Mouse (Mus musculus) left cerebral cortex, adult 18-20 months (tissue): ENCODE data around the gene Osmr. TPM values are rescaled to one million over a fixed set of nuclear protein-coding genes. Genes with fewer than 3 reads are reported as not detected.
A peak's percentile ranks its signal among the peaks of the same experiment; 100 is the strongest.

Experiments
- DNase-seq, 2 experiments: peaks; one replicate each; pipeline ENCODE4 v3.0.0; 2021 to 2022; ENCODE audit warnings: low spot score in 2 of 2, mixed read lengths in 1 of 2
- long read RNA-seq, 2 experiments: library from polyadenylated mRNA; stranded (forward); transcript quantifications; one replicate each; pipeline ENCODE4 v2.0.0; 2021
- total RNA-seq, 2 experiments: library from RNA; stranded (reverse); gene quantifications; 2 replicates each; pipeline ENCODE4 v1.2.3; 2021

The Osmr gene
- total RNA-seq = 1 to 10 TPM; 2.4 to 3.3 TPM
- long read RNA-seq, experiment 1, full-length matches to known transcripts = 1 of 1 reads
- long read RNA-seq, experiment 1, partial matches to known transcripts = 0 of 1 reads
- long read RNA-seq, experiment 1, other reads (novel, unspliced or antisense) = 0 of 1 reads
- long read RNA-seq, experiment 2 = 0 reads

DNA sequence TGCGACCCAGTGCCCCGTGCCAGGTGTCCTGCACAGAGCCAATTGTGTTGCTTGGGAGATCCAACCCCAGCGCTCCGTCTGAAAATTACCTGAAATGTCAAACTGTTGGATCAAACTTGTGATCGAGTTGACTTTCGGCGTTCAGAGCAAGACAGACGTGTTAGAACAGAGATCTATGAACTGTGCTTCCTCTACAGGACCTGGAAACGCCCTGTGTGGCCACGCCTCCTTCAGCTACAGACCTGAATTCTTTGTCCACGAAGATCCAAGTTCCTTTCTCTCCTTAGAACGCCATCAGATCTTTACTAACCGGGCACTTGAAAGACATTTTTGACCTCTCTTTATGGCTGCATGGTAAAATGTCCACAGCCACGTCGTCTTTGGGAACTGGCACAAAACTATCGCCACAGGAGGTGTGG, at the start of gene Osmr:
Gene Osmr (minus strand): TSS at position 369 of the 419 bp plus-strand sequence.
- DNase-seq = no peak

DNA sequence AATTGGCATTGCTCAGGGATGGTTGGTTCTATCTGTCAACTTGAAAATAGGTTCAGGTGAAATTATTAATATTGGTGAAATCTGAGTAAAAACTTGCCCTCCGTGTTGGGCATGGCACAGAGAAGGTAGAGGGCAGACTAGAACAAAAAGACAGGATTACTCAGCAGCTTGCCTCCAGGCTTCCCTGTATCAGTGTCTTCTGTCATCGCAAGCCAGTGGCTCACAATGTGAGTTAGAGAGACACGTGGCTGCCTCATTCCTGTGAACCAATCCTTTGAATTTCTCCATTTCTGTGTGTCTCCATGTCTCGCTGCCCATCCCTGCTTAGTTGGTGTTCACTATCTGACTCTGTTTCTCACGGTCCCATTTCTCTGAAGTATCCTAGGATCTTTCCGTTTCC, 44.6 kb upstream of the Osmr start:
- no peak for DNase-seq

DNA sequence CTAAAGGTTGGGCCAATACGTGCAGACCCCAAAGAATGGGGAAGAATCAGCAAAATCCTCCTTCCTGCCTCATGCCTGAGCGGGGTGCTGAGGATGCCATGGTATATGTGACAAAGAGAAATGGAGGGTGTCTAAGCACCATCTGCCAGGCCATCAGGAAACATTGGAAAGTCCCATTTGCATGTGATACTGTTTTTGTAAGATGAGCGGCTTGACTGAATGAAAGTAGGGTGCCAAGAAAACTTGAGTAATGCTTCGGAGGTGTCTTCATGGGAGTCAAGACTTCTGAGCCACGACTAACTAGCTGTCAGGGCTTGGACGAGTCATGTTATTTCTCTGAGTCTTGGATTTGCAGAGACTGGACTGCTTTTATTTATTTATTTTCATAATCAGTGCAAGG, 39.4 kb upstream of the Osmr start:
- DNase-seq = no peak

DNA sequence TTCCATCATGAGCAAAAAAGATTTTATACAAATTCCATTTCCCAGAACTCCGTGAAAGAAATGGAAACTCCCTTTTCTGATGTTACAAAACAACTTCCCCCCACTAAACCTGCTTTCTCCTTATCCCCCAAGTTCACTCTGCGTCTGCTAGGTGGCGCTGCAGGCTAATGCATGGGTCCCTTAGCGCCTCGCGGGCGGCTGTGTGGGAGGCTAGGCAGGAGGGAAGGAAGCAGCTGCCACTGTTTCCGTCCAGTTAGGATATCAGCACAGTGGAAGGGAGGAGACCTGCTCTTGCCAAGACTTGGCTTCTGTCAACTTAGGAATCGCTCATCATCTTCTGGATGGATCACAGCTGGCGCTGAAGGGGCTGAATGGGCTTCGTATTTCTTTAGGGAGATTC, 34.9 kb upstream of the Osmr start:
- peak; percentile 92 to 95 for DNase-seq

DNA sequence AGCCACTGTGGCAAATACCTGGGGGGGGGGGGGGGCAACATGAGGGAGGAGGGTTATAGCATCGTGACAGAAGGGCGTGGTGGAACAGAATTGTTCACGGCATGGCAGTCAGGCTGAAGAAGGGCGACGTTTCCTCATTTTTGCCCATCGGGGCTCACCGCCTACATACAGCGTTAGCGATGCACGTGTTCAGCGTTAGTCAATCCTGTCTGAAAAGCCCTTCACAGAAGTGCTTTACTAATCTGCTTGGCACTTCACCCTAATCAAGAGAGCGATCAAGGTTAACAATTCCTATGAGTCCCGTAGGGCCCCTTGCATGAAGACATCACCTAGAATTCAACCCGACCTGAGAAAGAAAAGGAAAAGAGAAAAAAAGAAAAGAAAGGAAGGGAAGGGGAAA, 34.3 kb upstream of the Osmr start:
- DNase-seq = no peak

DNA sequence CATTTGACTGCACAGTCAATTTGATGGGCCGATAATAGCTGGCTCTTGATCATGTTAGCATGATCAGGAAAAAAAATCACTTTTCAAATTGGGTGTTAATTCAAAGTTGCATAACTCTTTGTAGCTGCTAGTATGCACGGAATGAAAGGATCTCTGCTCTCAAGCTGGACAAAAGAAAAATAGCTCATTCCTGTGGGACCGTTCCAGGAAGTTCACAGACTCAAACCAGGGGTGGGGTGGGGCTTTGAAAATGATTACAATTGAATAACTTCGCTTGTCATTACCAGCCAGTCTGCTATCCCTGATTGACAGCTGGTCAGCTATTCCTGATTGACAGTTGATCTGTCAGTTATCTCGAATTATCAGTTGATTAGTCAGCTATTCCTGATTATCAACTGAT, 33.8 kb upstream of the Osmr start:
- DNase-seq = no peak

DNA sequence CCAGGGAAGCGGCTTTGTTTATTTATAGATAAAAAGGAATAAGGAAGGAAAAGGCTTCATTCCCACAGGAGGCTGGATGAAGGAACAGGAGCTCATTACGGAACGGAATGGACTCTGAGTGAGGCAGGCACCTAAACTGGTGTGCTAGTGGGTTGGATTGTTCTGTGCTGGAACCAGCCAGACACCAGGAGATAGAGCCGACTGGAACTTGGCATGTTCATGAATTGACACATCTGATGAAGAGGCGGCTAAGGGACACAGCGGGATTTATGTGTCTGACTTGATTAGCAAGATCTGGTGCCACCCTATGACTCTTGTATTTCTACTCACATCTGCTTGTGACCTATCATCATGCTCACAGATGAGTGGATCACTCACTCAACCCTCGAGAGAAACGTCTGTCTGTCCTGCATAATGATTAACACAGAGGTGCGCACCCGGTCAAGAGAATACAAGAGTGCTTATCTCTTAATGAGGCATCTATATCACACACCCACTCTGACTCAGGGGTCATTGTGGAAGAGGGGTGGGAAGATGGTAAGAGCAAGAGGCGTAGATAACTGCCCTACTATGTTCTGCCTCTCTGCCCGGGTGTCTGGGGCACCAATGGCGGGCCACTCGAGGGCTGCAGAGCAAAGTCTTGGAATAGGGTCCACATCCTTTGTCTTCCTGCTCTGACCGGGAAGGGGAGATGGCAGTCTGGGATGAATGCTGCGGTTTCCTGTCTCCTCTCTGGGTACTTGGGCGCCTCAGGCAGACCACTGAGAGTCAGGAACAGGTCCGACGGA, 31.7 kb upstream of the Osmr start:
- no peak for DNase-seq

DNA sequence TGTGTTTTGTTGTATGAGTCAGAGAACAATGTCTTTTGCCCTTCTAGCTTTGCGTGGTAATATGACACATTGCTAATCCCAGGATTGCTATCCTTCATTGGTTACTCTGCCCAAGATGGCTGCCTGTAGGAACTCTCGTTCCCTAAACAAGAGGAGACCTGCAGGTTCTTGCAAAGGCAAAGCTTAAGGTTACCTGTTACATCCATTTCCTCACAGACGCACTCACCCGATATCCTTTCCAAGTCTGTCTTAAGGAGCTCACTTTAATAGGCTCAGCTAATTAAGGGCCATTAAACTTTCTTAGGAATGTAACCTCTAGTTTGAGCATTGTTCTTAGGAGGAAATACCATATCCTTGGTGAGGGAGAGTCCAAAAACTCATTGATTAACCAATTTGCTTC, 31.0 kb upstream of the Osmr start:
- no peak for DNase-seq

DNA sequence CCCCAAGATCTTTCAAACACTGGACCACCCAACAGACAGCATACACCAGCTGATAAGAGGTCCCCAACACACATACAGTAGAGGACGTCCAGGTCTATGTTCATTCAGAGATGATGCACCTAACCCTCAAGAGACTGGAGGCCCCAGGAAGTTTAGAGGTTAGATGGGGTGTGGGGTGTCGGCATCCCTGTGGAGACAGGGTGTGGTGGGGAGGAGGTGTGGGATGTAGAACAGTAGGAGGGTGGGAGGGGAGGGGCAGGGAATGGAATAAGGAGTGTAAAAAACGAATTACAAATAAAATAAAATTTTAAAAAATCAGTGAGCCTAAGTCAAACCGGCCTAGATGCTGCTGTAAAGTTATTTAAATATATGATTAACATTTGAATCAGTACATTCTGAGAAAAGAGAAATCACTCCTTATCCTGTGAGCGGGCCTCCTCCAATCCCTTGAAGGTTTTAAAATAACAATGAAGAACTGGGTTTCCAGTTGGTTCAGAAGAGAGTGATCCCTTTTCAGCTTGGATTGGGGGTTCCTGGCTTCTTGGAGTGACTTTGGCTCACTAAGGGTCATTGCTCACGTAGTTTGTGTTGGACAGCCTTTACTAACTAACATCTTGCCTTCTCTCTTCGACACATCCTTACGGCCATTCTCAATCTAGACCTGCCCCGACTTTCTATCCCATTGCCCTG, 28.7 kb upstream of the Osmr start:
- DNase-seq = no peak

DNA sequence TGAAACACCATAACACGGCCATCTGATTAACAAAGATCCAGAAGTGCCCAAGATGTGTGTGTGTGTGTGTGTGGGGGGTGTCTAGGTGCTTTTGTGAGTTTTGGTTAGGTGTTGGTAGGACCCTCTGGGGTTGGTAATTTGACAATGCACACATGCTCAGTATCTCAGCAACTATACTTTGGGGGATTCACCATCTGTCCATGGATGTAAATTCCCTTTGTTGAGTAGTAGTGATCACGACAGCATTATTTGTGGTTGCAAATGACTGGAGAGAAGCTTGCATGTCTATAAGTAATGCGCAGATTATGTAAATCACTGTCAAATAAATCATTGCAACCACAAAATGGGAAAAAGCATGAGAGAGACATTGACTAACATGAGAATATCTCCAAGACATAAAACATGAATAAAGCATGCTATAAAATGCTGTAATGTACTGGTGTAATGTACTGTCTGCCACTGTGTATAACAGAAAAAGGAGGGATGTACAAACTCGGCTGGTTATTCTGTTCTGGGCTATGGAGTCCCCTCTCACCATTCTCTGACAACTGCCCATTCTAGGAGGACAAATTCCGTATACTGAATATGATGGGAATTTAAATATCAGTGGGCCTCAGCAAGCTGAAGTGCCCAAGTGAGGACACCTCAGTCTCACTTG, 27.3 kb upstream of the Osmr start:
- DNase-seq = no peak

DNA sequence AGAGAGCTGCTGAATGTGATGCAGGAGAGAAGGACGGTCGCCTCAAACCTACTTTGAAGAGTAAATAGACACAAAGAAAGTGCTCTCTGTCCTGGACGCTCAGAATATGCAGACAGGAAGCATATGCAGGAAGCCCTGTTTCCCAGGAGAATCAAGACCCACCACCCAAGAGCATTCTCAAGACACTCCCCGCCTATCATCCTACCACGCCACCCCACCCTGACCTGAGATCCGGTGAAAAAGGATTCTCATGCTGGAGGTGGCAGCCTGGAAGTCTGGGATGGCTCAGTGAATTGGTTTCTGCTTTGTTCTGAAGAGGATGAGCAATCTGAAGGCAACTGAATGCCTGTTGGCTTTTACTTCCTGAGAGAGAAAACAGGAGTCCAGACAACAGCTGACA, 26.5 kb upstream of the Osmr start:
- no peak for DNase-seq

DNA sequence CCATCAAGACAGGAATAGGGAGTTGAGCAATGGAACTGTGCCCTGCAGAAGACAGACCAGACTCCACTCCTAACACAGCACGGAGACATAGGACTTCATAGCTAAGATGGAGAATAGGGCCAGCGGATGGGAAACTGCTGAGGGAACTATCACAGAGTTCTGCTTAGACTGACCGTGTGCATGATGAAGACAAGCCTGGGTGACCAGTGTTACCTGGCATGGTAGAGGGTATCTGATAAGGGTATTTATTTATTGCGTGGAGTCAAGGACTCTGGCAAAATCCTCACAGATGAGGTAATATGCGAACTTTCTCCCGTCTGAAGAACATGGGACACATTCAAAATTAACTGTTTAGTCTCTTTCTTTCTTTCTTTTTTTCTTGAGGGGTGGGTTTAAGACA, 9.5 kb upstream of the Osmr start:
- no peak for DNase-seq

DNA sequence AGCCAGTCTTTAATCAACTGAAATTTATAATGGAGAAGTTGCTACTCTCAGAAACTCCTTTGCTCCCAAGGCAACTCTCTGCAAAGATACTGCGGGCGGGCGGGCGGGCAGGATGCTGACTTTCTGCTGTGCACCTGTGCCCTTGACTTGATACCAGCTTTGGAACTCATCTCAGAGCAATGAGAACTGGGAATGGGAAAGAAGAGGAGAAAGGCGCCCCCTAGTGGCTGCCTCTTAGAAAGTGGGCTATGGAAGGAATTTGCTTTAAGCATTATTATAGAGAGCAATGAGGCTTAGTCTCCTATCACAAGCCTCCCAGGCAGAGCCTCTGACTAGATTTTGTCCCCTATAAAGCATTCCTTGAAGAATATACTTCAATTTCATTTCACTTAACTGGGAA, 9.0 kb upstream of the Osmr start:
- DNase-seq = peak; percentile 65 to 73

DNA sequence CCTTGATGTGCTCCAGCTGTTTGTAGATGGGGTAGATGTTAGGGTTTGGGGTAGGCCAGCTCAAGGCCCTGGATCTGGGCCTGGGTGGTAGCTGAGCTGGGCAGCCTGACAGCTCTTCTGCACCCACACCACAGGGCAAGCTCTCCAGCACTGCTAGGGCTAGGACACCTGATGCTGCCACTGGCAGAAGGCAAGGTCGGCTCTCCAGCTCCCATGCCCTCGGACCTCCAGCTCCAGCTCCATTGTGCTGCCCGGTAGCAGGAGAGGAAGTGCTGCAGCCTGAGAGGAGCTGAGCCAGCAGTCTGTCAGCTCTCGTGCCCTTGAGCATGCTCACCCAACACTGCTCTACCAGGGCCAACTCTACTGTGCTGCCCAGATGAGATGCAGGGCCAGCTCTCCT, 8.3 kb upstream of the Osmr start:
- DNase-seq = no peak

DNA sequence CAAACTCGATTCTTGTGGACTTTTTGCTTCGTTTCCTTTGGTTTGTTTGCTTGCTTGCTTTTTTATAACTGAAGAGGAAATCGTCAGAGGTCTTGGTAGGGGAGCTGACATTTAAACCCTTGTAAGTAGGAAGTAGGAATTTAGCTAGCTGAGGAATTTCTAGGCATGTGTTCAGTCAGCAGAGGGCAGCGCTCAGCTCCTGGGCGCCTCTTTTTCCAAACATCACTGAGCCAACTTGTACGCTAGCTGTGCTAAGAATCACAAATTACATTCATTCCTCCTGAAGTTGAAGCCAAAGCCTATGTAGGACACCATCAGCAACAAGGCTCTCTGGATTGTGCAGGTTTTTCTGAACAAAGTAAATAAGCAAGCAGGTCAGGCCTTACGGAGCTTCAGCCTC, 7.4 kb upstream of the Osmr start:
- peak; percentile 37 to 45 for DNase-seq

DNA sequence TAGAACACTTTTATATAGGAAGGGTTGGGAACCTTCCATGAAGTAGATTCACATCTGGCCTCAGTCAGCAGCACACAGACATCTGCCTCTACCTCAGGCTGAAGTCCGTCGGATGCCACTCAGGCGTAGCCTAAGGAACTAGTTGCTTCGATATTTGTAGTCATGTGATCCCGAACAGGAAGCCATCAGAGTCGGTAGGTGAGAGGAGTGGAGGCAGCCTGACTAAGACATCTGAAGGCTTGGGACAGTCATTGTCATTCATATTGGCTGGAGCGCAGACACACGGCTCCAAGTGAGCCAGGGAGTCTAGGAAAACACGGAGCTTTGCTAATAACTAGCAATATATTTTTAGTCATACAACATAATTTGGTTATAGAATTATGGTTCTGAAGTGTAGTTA, 6.4 kb upstream of the Osmr start:
- DNase-seq = no peak

DNA sequence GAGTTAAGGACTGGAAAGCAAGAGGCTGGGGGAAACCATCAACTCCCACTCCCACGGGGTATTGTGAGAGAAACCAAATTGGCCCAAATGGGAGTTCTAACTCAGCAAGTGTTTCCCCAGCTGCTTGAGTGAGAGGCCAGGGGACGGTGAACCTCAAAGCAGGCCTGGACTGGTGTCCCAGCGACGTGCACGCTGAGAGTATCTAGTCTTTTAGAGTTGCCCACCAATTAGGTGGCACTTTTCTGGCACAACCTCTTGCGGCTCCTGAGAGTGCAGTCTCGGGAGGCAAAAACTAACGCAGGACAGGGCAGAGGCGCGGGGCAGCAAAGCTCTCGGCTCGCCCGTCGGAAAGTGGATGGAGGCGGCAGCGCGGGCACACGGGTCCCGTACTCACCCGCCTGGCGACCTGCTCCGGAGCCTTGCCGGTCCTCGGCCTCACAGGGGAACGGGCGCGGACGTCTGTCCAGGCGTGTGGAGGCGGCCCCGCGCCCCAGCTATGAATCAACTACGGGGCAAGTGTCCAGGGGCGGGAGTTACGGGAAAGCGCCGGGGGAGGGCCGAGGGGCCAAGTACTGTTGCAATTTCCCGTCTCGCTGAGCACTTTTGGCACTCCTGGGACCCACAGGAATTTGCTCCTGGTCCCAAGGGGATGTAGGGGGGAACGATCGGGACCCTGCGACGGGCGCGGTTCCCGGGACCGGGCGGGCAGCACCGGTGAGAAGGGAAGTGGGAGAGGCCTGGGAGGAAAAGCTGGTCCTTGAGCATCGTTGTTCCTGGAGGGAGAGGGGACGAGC, 765 bp downstream of the Osmr start:
- DNase-seq = no peak

DNA sequence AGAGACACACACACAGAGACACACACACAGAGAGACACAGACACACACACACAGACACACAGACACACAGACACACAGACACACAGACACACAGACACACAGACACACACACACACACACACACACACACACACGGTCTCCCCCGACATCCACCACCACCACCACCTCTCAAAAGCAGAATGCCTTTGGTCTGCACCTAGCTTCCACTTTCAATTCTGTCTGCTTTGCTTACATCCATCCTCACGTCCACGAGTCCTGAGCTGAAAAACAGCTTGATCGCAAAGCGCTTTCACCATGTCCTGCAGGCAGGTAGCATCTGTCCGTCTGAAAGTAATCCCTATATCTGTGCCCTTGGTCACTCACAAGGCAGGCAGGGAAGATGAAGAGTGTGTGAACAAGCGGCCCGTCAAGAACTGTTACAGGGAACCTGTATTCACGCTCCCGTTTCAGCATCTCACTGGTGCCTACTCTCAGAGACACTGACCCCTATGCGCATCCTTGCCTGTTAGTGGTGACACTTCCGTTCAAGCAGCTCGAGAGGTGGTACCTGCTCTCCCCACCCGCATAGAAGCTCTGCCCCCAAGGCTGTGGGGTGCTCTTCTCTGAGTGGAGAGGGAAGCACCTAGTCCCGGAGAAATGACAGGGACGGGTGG, 1.5 kb downstream of the Osmr start:
- DNase-seq = no peak

DNA sequence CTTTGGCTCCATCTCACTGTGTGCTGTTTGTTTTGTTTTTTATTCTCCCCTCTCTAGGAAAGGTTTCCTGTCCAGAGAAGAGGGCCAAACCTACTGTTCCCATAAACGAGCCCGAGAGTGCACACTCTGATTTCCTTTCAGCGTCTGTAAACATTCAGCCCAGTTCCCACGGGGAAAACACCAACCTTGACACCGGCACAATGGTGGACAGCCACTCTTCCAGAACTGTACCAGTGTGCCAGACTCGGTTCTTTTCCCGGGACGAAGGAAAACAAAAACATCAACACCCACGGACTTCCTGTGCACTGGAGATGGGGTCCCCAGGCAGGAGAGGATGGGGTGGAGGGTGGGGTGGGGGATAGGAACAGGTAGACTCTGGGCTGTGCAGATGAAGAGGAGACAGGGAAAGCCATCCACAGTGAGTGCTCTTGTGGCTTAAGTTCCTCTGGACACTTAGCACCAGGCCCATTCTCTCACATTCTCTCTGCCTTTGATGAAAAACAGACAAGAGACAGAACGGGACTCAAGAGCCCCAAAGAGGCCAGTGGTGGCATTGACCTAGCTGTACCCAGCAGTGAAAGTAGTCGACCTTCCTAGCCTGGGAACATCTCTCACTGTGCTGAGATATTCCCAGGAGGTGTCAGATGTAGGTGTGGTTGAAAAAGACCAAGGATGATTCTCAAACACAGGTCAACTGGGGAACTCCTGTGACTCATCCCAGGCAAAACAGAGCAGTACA, 3.0 kb downstream of the Osmr start:
- no peak for DNase-seq

DNA sequence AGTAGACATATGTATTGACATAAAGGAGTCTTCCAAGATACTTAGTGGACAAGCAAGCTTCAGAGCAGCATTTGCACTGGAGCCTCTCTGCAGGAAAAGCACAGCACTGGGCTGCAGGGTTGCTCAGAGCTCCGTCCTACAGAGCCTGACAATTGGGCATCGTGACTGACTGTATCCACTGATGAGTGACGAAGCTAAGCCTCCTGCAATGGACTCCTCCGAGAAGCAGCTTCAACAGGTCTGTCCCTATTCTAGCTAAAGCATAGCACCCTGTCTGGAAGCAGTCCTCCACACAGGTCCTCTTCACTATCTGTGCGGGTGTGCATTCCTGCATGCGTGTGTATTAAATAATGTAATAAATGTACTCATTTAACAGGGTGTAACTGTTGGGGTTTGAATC, 7.9 kb downstream of the Osmr start:
- no peak for DNase-seq
